Mouse (Mus musculus) brain, embryonic 14.5 days (tissue): ENCODE measurements around the gene Sat2. TPM values are rescaled to one million over a fixed set of nuclear protein-coding genes. Genes with fewer than 3 reads are reported as not detected.
"Not testable (repeated sequence)": the region's sequence is repeated elsewhere in the genome, so short reads cannot be mapped to it uniquely, and the experiment has no call there.

ENCODE experiments used
- DNase-seq: peaks from one replicate; pipeline ENCODE4 v3.0.0-alpha.2; 2011; ENCODE audit warnings: low read depth
- CTCF ChIP-seq: fragments of 200-500 bp; IDR thresholded peaks from 2 replicates; pipeline ENCODE4 v1.5.1; 2012; ENCODE audit warnings: inconsistent platforms, mild to moderate bottlenecking, moderate library complexity, borderline replicate concordance; ENCODE audit not compliant: insufficient read depth, insufficient read length; ENCODE audit errors: extremely low read depth
- POLR2A ChIP-seq: fragments of 200-500 bp; IDR thresholded peaks from 2 replicates; pipeline ENCODE4 v1.6.1; 2012; ENCODE audit warnings: mild to moderate bottlenecking, inconsistent platforms, borderline replicate concordance; ENCODE audit not compliant: poor library complexity, insufficient read depth, insufficient read length, severe bottlenecking; ENCODE audit errors: extremely low read depth
- polyA plus RNA-seq: library from polyadenylated mRNA; depleted of rRNA; stranded (reverse); fragments of >200 nt; gene quantifications from 2 replicates; pipeline ENCODE4 v1.2.3, GENCODE M21; 2012

Gene Sat2
- polyA plus RNA-seq, 1 experiment: 13.7 TPM

DNA sequence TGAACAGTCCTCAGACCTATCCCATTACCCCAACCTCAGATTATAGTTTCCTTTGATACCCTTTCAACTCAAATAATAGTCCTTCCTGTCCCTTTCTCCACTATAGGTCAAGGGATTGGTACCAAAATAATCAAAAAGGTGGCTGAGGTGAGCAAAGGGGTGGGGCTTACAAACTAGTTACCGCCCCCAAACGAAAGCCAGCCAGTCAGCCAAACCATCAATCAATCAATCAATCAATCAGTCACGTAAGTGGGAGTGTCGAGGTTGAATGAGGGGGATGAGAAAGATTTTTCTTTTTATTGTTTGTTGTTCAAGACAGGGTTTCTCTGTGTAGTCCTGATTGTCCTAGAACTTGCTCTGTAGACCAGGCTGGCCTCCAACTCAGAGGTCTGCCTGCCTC, 1.2 kb downstream of the Sat2 start:
- no peak for DNase-seq
- TF ChIP-seq POLR2A (no peak), CTCF (no peak)

DNA sequence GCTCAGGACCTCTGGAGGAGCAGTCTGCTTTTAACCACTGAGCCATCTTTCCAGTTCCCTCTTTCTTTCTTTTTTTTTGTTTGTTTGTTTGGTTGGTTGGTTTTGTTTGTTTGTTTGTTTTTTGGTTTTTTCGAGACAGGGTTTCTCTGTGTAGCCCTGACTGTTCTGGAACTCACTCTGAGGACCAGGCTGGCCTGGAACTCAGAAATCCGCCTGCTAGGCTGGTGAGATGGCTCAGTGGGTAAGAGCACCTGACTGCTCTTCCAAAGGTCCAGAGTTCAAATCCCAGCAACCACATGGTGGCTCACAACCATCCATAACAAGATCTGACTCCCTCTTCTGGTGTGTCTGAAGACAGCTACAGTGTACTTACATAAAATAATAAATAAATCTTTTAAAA, 2.5 kb downstream of the Sat2 start:
- not testable (repeated sequence) for DNase-seq

DNA sequence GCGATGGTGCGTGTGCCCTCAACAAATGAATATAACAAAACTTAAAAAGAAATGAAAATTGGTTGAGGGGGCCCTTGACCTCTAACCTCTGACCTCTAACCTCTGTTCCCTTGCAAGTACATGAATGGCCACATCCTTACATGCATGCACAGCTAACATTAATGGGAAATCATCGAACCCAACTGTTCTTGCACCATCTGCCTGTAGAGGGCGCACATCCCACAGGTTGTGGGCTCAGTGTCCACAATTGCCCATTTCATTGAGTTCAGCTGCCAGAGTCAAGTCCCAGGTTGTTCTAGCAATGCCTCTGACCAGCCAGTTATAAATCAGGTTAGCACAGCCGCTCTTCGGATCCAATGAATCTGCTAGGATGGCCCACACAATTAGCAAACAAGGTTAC, 6.5 kb downstream of the Sat2 start:
- TF ChIP-seq POLR2A (no peak), CTCF (peak; percentile 91)
- DNase-seq: peak; percentile 81

DNA sequence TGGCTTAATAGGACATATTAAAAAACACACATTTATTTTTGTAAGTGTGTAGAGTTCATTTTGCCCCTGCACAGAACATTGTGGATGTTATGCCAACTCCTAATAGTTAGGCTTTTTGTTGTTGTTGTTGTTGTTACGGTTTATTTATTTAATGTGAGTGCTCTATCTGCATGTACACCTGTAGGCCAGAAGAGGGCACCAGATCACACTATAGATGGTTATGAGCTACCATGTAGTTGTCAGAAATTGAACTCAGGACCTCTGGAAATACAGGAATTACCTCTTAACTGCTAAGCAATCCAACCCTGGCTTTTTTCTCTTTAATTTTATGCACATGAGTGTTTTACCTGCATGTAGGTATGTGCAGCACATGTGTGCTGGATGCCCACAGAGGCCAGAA, 8.0 kb downstream of the Sat2 start:
- peak; percentile 31 for DNase-seq

DNA sequence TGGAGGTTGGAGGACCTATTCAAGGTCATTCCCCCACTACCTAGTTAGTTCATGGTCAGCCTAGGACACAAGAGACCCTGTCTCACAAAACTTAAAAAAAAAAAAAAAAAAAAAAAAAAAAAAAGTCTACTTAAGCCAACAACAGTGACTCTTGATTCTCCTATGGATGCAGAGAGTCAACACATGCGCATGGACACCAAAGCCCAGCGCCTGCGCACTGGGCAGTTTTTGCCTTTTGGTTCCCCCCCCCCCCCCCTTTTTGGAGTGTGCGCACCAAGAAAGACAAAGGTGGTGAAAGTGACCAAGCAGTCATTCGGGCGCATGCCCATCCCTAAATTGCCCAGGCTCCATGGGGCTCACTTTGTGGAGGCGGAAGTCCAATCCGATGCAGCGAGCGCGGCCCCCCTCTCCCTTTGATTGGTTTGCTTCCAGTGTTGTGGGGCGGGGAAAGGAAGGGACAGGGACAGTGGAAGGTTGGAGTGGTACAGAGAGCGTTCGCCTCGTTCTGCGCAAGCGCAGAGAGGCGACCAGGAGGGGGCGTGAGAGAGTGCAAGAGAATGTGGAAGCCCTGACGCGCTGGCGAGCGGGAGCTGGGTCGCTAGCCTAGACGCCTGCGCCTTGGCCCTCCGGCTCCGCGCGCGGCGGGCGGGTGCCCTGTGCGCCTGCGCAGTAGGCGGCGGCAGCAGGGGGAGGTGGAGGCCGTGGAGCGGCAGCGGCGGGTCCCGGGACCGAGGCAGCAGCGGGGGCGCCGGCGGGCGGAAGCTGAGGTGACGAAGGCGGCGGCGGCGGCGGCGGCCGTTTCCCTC, 10.7 kb downstream of the Sat2 start, which contains the start of gene Fxr2:
Gene Fxr2, plus strand, starts transcription at position 707 of the 806 bp plus-strand sequence.
- peak; percentile 81 for TF ChIP-seq CTCF
- TF ChIP-seq POLR2A: peak; percentile 94

More for the DNA sequence above, 8.0 kb downstream of the Sat2 start:
- TF ChIP-seq CTCF (peak; percentile 14; the same call in 1 of the 2 replicates), POLR2A (no peak)

DNA sequence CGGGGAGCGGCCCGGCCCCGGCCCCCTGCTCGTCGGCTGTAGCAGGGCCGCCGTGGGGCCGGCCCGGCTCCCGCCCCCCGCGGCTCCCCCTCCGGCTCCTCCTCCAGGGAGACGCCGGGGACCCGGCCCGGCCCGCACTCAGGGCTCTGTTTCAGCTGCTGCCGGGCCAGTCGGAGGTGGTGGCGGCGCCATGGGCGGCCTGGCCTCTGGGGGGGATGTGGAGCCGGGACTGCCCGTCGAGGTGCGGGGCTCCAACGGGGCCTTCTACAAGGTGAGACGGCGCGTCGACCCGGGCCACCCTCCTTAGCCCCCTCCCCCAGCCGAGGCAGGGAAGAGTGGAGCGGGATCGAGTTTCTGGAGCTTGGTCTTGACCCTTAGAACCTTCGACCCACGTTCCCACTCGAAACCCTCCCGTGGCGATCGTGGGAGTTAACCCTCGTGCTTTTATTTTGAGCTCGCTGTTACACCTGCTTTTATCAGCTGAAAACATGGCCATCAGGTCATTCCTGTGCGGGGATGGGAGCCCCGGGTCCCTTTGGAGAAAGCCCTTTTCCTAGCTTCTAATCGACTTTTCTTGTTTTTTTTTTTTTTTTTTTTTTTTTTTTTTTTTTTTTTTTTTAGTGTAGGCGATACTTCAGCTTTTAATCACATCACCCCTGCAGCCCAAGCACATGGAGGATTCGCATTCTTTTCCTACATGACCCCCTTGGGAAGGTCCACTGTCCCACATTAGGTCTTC, 11.5 kb downstream of the Sat2 start:
- TF ChIP-seq POLR2A: no peak
- TF ChIP-seq CTCF: no peak
- DNase-seq: no peak

More for the DNA sequence above, 10.7 kb downstream of the Sat2 start, which contains the start of gene Fxr2:
- DNase-seq: peak; percentile 100

DNA sequence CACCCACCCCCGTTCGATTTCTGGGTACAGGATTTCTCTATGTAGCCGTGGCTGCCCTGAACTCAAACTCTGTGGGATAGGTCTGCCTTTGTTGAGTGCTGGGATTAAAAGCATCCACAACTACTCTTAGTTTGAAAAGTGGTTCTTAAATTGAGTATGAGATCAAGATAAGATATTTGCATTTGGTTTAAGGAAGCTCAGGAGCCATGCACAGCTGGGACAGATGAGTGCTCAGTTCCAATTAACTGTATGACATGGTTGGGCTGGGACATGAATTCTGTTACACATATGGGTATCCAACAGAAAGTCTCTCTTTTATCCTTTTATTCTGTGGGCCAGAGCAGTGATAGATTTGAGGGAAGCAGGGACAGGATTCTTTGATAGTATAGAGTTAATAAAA, 13.6 kb downstream of the Sat2 start:
- TF ChIP-seq POLR2A (no peak), CTCF (no peak)
- no peak for DNase-seq

DNA sequence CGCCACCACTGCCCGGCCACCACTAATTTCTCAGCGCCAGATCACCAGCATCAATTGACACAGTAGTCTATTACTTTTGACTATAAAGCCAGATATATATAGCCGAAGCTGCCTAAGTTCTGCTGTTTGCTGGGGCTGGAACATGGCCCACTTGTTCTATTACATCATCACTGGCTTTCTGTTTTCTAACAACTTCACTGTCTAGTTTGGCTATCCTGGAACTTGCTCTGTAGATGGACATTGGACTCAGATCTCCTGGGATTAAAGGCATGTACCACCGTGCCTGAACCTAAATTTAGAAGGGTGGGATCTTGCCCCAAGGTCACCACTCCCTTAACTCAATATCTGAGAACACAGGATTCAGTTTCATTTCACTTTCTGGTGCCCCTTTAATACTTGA, 24.0 kb downstream of the Sat2 start:
- TF ChIP-seq CTCF (no peak), POLR2A (no peak)
- no peak for DNase-seq

DNA sequence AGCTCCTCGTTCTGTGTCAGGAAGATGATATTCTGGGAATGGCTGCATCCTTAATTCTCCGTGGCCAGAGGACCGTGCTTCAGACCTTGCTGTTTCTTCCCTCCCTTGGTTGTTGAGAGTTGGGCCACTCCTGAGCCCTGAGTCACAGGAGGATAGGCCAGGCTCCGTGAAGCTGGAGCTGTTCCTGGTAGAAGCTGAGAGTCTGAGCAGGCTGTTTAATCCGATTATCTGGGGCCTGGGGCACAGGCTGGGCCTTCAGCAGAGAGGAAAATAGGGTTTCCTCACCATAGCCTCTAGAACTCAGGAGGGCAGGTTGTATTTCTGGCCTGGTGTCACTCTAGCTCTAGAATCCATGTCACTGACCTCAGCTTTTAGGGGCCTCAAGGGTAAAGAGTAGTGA, 31.6 kb downstream of the Sat2 start:
- DNase-seq: peak; percentile 18
- TF ChIP-seq CTCF: no peak
- no peak for TF ChIP-seq POLR2A

DNA sequence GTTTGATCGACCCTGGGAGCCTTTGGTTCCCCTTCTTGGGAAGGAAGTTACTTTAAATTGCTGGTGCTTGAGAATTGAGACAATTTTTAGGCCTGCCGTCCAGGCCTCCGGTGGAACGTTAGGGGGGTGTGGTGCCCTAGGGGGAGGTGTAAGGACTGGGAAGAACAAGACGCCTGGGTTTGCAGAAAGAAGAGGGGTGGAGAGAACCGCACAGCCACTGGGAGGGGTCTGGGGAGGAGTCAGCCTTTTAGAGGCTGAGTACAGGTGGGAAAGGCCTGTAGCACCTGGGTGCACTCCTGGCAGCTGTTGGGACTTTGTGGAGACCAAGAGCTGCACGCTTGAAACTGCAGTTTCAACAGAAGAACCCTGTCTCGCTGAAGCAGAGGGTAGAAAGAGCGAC, 32.9 kb downstream of the Sat2 start:
- no peak for TF ChIP-seq POLR2A
- TF ChIP-seq CTCF: no peak
- DNase-seq: no peak

DNA sequence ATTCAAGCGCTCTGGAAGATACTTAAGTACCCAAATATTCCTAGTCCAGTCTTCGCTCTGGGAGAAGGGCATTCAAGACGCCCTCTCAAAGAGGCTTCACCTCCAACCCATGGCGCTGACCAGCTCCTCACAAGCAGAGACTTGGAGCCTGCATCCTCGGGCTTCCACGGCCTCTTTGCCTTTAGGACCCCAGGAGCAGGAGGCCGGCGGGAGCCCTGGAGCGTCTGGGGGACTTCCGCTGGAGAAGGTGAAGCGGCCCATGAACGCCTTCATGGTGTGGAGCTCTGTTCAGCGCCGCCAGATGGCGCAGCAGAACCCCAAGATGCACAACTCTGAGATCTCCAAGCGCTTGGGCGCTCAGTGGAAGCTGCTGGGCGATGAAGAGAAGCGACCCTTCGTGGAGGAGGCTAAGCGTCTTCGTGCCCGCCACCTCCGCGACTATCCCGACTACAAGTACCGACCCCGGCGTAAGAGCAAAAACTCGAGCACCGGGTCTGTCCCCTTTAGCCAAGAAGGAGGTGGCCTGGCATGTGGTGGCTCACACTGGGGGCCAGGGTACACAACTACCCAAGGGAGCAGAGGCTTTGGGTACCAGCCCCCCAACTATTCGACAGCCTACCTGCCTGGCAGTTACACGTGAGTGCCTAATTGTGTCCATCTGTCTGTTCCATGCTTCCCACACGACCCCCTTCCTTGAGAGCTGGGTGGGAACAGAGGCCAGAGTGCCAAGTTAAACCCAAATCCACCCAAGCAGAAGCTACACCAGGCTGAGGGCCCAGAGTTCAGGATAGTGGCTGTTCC, 33.6 kb downstream of the Sat2 start, which contains the start of gene Sox15:
Gene Sox15, plus strand, starts transcription at position 51 of the 801 bp plus-strand sequence.
- TF ChIP-seq CTCF (peak; percentile 86), POLR2A (no peak)
- peak; percentile 86 for DNase-seq
